Mouse (Mus musculus) B cell, adult 2 months (primary cell): ENCODE results near the gene Glcci1.

Experiments
- DNase-seq, 2 experiments: peaks; one replicate each; pipeline ENCODE4 v3.0.0; 2022

Gene Glcci1

GRCm38 (mm10) chr6:8556849-8557571, 47.6 kb downstream of the Glcci1 start:
- no peak for DNase-seq

- no peak for DNase-seq
Observed at GRCm38 (mm10) chr6:8560682-8561081, 51.3 kb downstream of the Glcci1 start.

- no peak for DNase-seq
Observed at GRCm38 (mm10) chr6:8582377-8582776, 73.0 kb downstream of the Glcci1 start.

GRCm38 (mm10) chr6:8583892-8584291, 74.5 kb downstream of the Glcci1 start:
- DNase-seq: no peak

- DNase-seq: no peak
Observed at GRCm38 (mm10) chr6:8591665-8592064, 82.3 kb downstream of the Glcci1 start.

- no peak for DNase-seq
Observed at GRCm38 (mm10) chr6:8617369-8617768, 108.0 kb downstream of the Glcci1 start.

GRCm38 (mm10) chr6:8619582-8620350, 110.4 kb downstream of the Glcci1 start:
- no peak for DNase-seq

GRCm38 (mm10) chr6:8623045-8623444, 113.6 kb downstream of the Glcci1 start:
- no peak for DNase-seq

GRCm38 (mm10) chr6:8628226-8628625, 118.8 kb downstream of the Glcci1 start:
- no peak for DNase-seq

GRCm38 (mm10) chr6:8628715-8629267, 119.4 kb downstream of the Glcci1 start:
- no peak for DNase-seq

- DNase-seq: no peak
Observed at GRCm38 (mm10) chr6:8630531-8630930, 121.1 kb downstream of the Glcci1 start.

GRCm38 (mm10) chr6:8631362-8631761, 122.0 kb downstream of the Glcci1 start:
- no peak for DNase-seq

- DNase-seq: peak; percentile 63 to 71
Observed at GRCm38 (mm10) chr6:8631986-8632632, 122.7 kb downstream of the Glcci1 start.

GRCm38 (mm10) chr6:8632701-8633100, 123.3 kb downstream of the Glcci1 start:
- no peak for DNase-seq

- no peak for DNase-seq
Observed at GRCm38 (mm10) chr6:8638122-8638521, 128.7 kb downstream of the Glcci1 start.

GRCm38 (mm10) chr6:8638899-8639298, 129.5 kb downstream of the Glcci1 start:
- no peak for DNase-seq

- DNase-seq: no peak
Observed at GRCm38 (mm10) chr6:8639526-8639925, 130.1 kb downstream of the Glcci1 start.

- no peak for DNase-seq
Observed at GRCm38 (mm10) chr6:8640863-8641262, 131.5 kb downstream of the Glcci1 start.

GRCm38 (mm10) chr6:8644703-8645102, 135.3 kb downstream of the Glcci1 start:
- DNase-seq: no peak

- DNase-seq: no peak
Observed at GRCm38 (mm10) chr6:8645708-8646107, 136.3 kb downstream of the Glcci1 start.
